Mouse (Mus musculus) liver, adult 2 months (tissue): Measurements from ENCODE around the gene Hoxc8.

Experiments
- CTCF ChIP-seq: fragments of 200-500 bp; IDR thresholded peaks from 2 replicates; pipeline ENCODE4 v1.5.1; 2011; ENCODE audit warnings: low read depth, low read length, control low read depth
- POLR2A ChIP-seq: fragments of 200-500 bp; IDR thresholded peaks from 2 replicates; pipeline ENCODE4 v1.6.1; 2011; ENCODE audit warnings: low read length, control low read depth; ENCODE audit not compliant: insufficient read depth; ENCODE audit errors: extremely low read depth

- TF ChIP-seq CTCF (no peak), POLR2A (no peak)
Observed at GRCm38 (mm10) chr15:103002821-103003448, 12.5 kb downstream of the Hoxc8 start.
